Mouse (Mus musculus) intestine, embryonic 16.5 days (tissue): Measurements from ENCODE around the gene Olfr97. TPM values are rescaled to one million over a fixed set of nuclear protein-coding genes. Genes with fewer than 3 reads are reported as not detected.

Source experiments
- ATAC-seq: fragments of 200-750 bp; cut with Nextera tagmentation; 2 replicates; pipeline ENCODE4 v1.8.0; 2017; ENCODE audit warnings: moderate TSS enrichment, moderate library complexity
- H3K27ac ChIP-seq: fragments of 300-500 bp; sonication (generic); 2 replicates; pipeline ENCODE4 v1.5.1; 2014; ENCODE audit warnings: mild to moderate bottlenecking, low read length
- H3K27me3 ChIP-seq: fragments of 300-500 bp; sonication (generic); replicated peaks from 2 replicates; pipeline ENCODE4 v1.6.1; 2014; ENCODE audit warnings: low read length, control low read depth, mixed read lengths; ENCODE audit not compliant: control insufficient read depth, insufficient read depth
- H3K36me3 ChIP-seq: fragments of 300-500 bp; sonication (generic); 2 replicates; pipeline ENCODE4 v1.6.1; 2014; ENCODE audit warnings: low read length, control low read depth; ENCODE audit not compliant: control insufficient read depth, insufficient read depth
- H3K4me1 ChIP-seq: fragments of 300-500 bp; sonication (generic); 2 replicates; pipeline ENCODE4 v1.6.1; 2014; ENCODE audit warnings: low read length, control low read depth, mixed read lengths; ENCODE audit not compliant: control insufficient read depth, insufficient read depth
- H3K4me2 ChIP-seq: fragments of 300-500 bp; sonication (generic); 2 replicates; pipeline ENCODE4 v1.6.1; 2014; ENCODE audit warnings: low read depth, low read length, control low read depth
- H3K4me3 ChIP-seq: fragments of 300-500 bp; sonication (generic); 2 replicates; pipeline ENCODE4 v1.5.1; 2014; ENCODE audit warnings: mild to moderate bottlenecking, low read length
- H3K9ac ChIP-seq: fragments of 300-500 bp; sonication (generic); 2 replicates; pipeline ENCODE4 v1.6.1; 2014; ENCODE audit warnings: low read depth, low read length
- H3K9me3 ChIP-seq: fragments of 300-500 bp; sonication (generic); 2 replicates; pipeline ENCODE4 v1.6.1; 2016; ENCODE audit warnings: low read length, control low read depth; ENCODE audit not compliant: control insufficient read depth
- WGBS: fragments of 180-500 bp; shearing (Covaris S2); extraction: QIAGEN DNeasy Blood & Tissue Kit; methylation state at CpG from one replicate; pipeline ENCODE4 v1.1.7; 2014; 5-methylcytosine and 5-hydroxymethylcytosine counted together
- polyA plus RNA-seq: library from polyadenylated mRNA; unstranded; fragments of >200 nt; fragmentation: Nextera tagmentation; extraction: Ambion mirVana; gene quantifications from 2 replicates; pipeline ENCODE4 v1.2.1, GENCODE M21; 2015

Gene Olfr97
- polyA plus RNA-seq, 1 experiment from 2014 or later, result not detected

GRCm38 (mm10) chr17:37249460-37249859 lies 12.3 kb upstream of the Olfr97 start:
- H3K27ac ChIP-seq, result no peak overlapping the region
- H3K36me3 ChIP-seq, result no peaks in the 10 kb centered on the region
- H3K4me2 ChIP-seq, result no peak overlapping the region
- no peaks in the 10 kb centered on the region for H3K4me1 ChIP-seq
- no peak overlapping the region for H3K9ac ChIP-seq
- no peak overlapping the region for H3K4me3 ChIP-seq
- H3K9me3 ChIP-seq, result no peaks in the 10 kb centered on the region
- H3K27me3 ChIP-seq, result no peaks in the 10 kb centered on the region
- no peak for ATAC-seq

- 34% methylated on average over 5 of the region's 5 CpGs for WGBS
Observed at GRCm38 (mm10) chr17:37246715-37247114, 9.6 kb upstream of the Olfr97 start.

GRCm38 (mm10) chr17:37242198-37242597 lies 5.1 kb upstream of the Olfr97 start:
- Histone ChIP-seq H3K36me3 (no peaks in the 10 kb centered on the region), H3K9ac (no peak overlapping the region), H3K27ac (no peak overlapping the region), H3K4me3 (no peak overlapping the region), H3K9me3 (no peaks in the 10 kb centered on the region), H3K27me3 (no peaks in the 10 kb centered on the region), H3K4me2 (no peak overlapping the region), H3K4me1 (no peaks in the 10 kb centered on the region)
- ATAC-seq, result peak; percentile 58; the same call in 1 of the 2 replicates
- 17% methylated on average over 3 of the region's 3 CpGs for WGBS

More at GRCm38 (mm10) chr17:37246715-37247114, 9.6 kb upstream of the Olfr97 start:
- Histone ChIP-seq H3K27me3 (no peaks in the 10 kb centered on the region), H3K4me2 (no peak overlapping the region), H3K4me1 (no peaks in the 10 kb centered on the region), H3K9ac (no peak overlapping the region), H3K4me3 (no peak overlapping the region), H3K27ac (no peak overlapping the region), H3K36me3 (no peaks in the 10 kb centered on the region), H3K9me3 (no peaks in the 10 kb centered on the region)
- no peak for ATAC-seq

- H3K27ac ChIP-seq, result no peak overlapping the region
- H3K4me1 ChIP-seq, result no peaks in the 10 kb centered on the region
- H3K9ac ChIP-seq, result no peak overlapping the region
- ATAC-seq, result no peak
- WGBS, result 9% methylated on average over 1 of the region's 1 CpGs
- H3K9me3 ChIP-seq, result 0 out of 2 replicates have a peak, but pooled peaks cover 2% of the 10 kb centered on the region
- H3K36me3 ChIP-seq, result no peaks in the 10 kb centered on the region
- no peak overlapping the region for H3K4me3 ChIP-seq
- no peaks in the 10 kb centered on the region for H3K27me3 ChIP-seq
- H3K4me2 ChIP-seq, result no peak overlapping the region
Observed at GRCm38 (mm10) chr17:37221879-37222278, 15.3 kb downstream of the Olfr97 start.

- Histone ChIP-seq H3K27ac (no peak within 1 kb of the TSS), H3K27me3 (no peaks in the 10 kb centered on the region), H3K9me3 (0 out of 2 replicates have a peak, but pooled peaks cover 2% of the 10 kb centered on the region), H3K4me1 (no peaks in the 10 kb centered on the region), H3K36me3 (no peaks in the 10 kb centered on the region), H3K4me2 (no peak within 1 kb of the TSS), H3K4me3 (no peak within 1 kb of the TSS), H3K9ac (no peak within 1 kb of the TSS)
- ATAC-seq, result no peak
- WGBS, result 69% methylated on average over 4 of the region's 4 CpGs
Observed at GRCm38 (mm10) chr17:37219846-37220245, 17.3 kb downstream of the Olfr97 start, which contains the start of gene Olfr96. Gene Olfr96 (plus strand): TSS chr17:37220146.

- 76% methylated on average over 3 of the region's 3 CpGs for whole genome bisulfite sequencing
- no peak for ATAC-seq
- 0 out of 2 replicates have a peak, but pooled peaks cover 2% of the 10 kb centered on the region for H3K9me3 ChIP-seq
Observed at GRCm38 (mm10) chr17:37218486-37218885, 18.6 kb downstream of the Olfr97 start.

GRCm38 (mm10) chr17:37213018-37213417 lies 24.1 kb downstream of the Olfr97 start, which contains the start of gene Olfr95:
Gene Olfr95 (minus strand): TSS chr17:37213118.
- no peaks in the 10 kb centered on the region for H3K4me1 ChIP-seq
- no peak within 1 kb of the TSS for H3K27ac ChIP-seq
- no peak within 1 kb of the TSS for H3K4me3 ChIP-seq
- 72% methylated on average over 3 of the region's 3 CpGs for WGBS
- no peak within 1 kb of the TSS for H3K4me2 ChIP-seq
- no peaks in the 10 kb centered on the region for H3K36me3 ChIP-seq
- H3K9ac ChIP-seq, result no peak within 1 kb of the TSS
- ATAC-seq, result no peak
- peaks cover 12% of the 10 kb centered on the region; the same call in 1 of the 2 replicates for H3K27me3 ChIP-seq
- H3K9me3 ChIP-seq, result 0 out of 2 replicates have a peak, but pooled peaks cover 2% of the 10 kb centered on the region

More at GRCm38 (mm10) chr17:37218486-37218885, 18.6 kb downstream of the Olfr97 start:
- H3K27ac ChIP-seq, result no peak overlapping the region
- H3K4me2 ChIP-seq, result no peak overlapping the region
- H3K4me3 ChIP-seq, result no peak overlapping the region
- H3K9ac ChIP-seq, result no peak overlapping the region
- H3K4me1 ChIP-seq, result no peaks in the 10 kb centered on the region
- H3K36me3 ChIP-seq, result no peaks in the 10 kb centered on the region
- H3K27me3 ChIP-seq, result no peaks in the 10 kb centered on the region

- 17% methylated on average over 40 of the region's 40 CpGs for WGBS
Observed at GRCm38 (mm10) chr17:37210884-37211768, 26.0 kb downstream of the Olfr97 start.

GRCm38 (mm10) chr17:37203917-37204236 lies 33.3 kb downstream of the Olfr97 start:
- H3K27me3 ChIP-seq, result no peaks in the 10 kb centered on the region
- H3K9me3 ChIP-seq, result no peaks in the 10 kb centered on the region
- WGBS, result 37% methylated on average over 3 of the region's 3 CpGs
- H3K4me3 ChIP-seq, result no peak overlapping the region
- no peaks in the 10 kb centered on the region for H3K4me1 ChIP-seq
- no peak for ATAC-seq
- H3K4me2 ChIP-seq, result no peak overlapping the region
- H3K36me3 ChIP-seq, result no peaks in the 10 kb centered on the region
- H3K27ac ChIP-seq, result no peak overlapping the region
- no peak overlapping the region for H3K9ac ChIP-seq

More at GRCm38 (mm10) chr17:37210884-37211768, 26.0 kb downstream of the Olfr97 start:
- Histone ChIP-seq H3K4me2 (peak overlapping the region; percentile 52), H3K9me3 (no peaks in the 10 kb centered on the region), H3K9ac (0 out of 2 replicates have a peak overlapping the region, but pooled peaks have one; percentile 49), H3K4me1 (no peaks in the 10 kb centered on the region), H3K4me3 (peak overlapping the region; percentile 31), H3K36me3 (no peaks in the 10 kb centered on the region), H3K27me3 (peaks cover 12% of the 10 kb centered on the region; the same call in 1 of the 2 replicates), H3K27ac (no peak overlapping the region)
- ATAC-seq, result no peak
